Mouse (Mus musculus): ENCODE data around the gene Mustn1.

DNA sequence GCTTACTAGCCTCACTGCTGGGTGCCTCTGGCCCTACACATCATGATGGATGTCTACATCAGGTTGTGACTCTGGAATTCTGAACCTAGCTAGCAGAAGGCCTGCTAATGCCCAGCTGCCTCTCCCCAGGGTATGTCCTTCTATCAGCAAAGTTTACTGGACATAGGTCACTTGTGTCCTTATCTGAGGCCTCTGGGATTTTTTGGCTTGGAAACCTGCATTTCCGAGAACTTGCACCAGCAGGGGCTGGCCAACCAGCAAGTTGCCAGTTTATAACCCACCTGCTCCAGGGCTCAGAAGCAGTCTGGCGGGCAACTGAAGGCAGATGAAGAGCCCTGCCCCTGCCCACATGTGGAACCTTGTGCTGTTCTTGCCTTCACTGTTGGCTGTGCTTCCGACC is 7.2 kb downstream of the Mustn1 start, which contains the start of gene Itih4:
- no peak for TF ChIP-seq EP300 (optimal IDR thresholded peaks at IDR 0.05)
- TF ChIP-seq CTCF (IDR thresholded peaks at IDR 0.05; ENCODE audit: low read depth), result no peak
